Mouse (Mus musculus) spleen, adult 2 months (tissue): ENCODE measurements around the gene Sebox.

Experiments used
- CTCF ChIP-seq: fragments of 200-500 bp; IDR thresholded peaks from 2 replicates; pipeline ENCODE4 v1.5.1; 2011; ENCODE audit warnings: mild to moderate bottlenecking, inconsistent platforms; ENCODE audit not compliant: insufficient read depth, insufficient read length, insufficient replicate concordance; ENCODE audit errors: extremely low read depth
- POLR2A ChIP-seq: fragments of 200-500 bp; IDR thresholded peaks from 2 replicates; pipeline ENCODE4 v1.6.1; 2011; ENCODE audit warnings: low read depth, low read length, inconsistent platforms

DNA sequence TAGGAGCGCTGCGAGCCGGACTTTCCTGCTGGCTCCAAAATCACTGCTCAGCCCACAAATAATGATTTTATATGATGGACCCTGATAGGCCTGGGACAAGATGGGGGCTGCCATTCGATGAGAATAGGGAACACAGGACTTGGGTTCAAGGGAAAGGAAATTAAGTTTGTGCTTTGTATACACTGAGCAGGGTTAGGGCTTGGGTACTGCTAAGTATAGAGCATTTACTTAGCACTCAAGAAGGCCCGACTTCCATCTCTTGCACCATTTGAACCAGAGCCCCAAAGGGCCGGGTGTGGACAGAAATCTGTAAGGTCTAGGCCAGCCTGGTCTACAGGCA, 47.8 kb downstream of the Sebox start:
- TF ChIP-seq CTCF, result no peak
- TF ChIP-seq POLR2A, result no peak
